Mouse (Mus musculus): ENCODE measurements around the gene Eef1akmt3. TPM values are rescaled to one million over a fixed set of nuclear protein-coding genes. Genes with fewer than 3 reads are reported as not detected.

The Eef1akmt3 gene
- total and polyA plus RNA-seq, 2 experiments, result 0.09 TPM; not detected in 1

GRCm38 (mm10) chr10:127078677-127079575 is 37.6 kb upstream of the Eef1akmt3 start:
- H3K27me3 ChIP-seq (ENCODE audit: control insufficient read depth, insufficient read depth, low read length), result no peaks in the 10 kb centered on the region
- H3K4me3 ChIP-seq (ENCODE audit: insufficient read depth, low read depth, low read length), result peak overlapping the region; percentile 89
- H3K4me1 ChIP-seq (ENCODE audit: control insufficient read depth, insufficient read depth, low read length), result peaks cover 30% of the 10 kb centered on the region
- no peaks in the 10 kb centered on the region; the same call in 1 of the 2 replicates for H3K79me2 ChIP-seq (ENCODE audit: control insufficient read depth, insufficient read depth, low read length)
- DNase-seq (ENCODE audit: extremely low read depth, low read depth, low spot score), result peak; percentile 46
- no peak for TF ChIP-seq POLR2A (IDR thresholded peaks at IDR 0.05; ENCODE audit: extremely low read depth, insufficient read depth, low read length)
- WGBS, result 4% methylated on average over 46 of the region's 49 CpGs
- no peaks in the 10 kb centered on the region for H3K36me3 ChIP-seq (ENCODE audit: control insufficient read depth, insufficient read depth, low read length)
- H3K9ac ChIP-seq (ENCODE audit: low read depth, low read length), result peak overlapping the region; percentile 91
- no peak overlapping the region for H3K27ac ChIP-seq (replicated peaks; ENCODE audit: insufficient read depth, low read depth, low read length)

GRCm38 (mm10) chr10:127078001-127078676 is 36.8 kb upstream of the Eef1akmt3 start:
- H3K27me3 ChIP-seq (ENCODE audit: control insufficient read depth, insufficient read depth, low read length), result no peaks in the 10 kb centered on the region

GRCm38 (mm10) chr10:127077515-127077914 is 36.2 kb upstream of the Eef1akmt3 start:
- TF ChIP-seq CTCF (IDR thresholded peaks at IDR 0.05; ENCODE audit: low read depth, low read length) (no peak), POLR2A (IDR thresholded peaks at IDR 0.05; ENCODE audit: extremely low read depth, insufficient read depth, low read length) (no peak)
- Histone ChIP-seq H3K9ac (ENCODE audit: low read depth, low read length) (no peak overlapping the region), H3K4me3 (ENCODE audit: insufficient read depth, low read depth, low read length) (no peak overlapping the region), H3K27ac (replicated peaks; ENCODE audit: insufficient read depth, low read depth, low read length) (no peak overlapping the region), H3K4me1 (ENCODE audit: control insufficient read depth, insufficient read depth, low read length) (peaks cover 21% of the 10 kb centered on the region), H3K27me3 (ENCODE audit: control insufficient read depth, insufficient read depth, low read length) (no peaks in the 10 kb centered on the region), H3K36me3 (ENCODE audit: control insufficient read depth, insufficient read depth, low read length) (no peaks in the 10 kb centered on the region), H3K79me2 (ENCODE audit: control insufficient read depth, insufficient read depth, low read length) (no peaks in the 10 kb centered on the region; the same call in 1 of the 2 replicates)
- WGBS, result 60% methylated on average over 10 of the region's 10 CpGs
- no peak for DNase-seq (ENCODE audit: extremely low read depth, low read depth, low spot score)

More at GRCm38 (mm10) chr10:127078001-127078676, 36.8 kb upstream of the Eef1akmt3 start:
- Histone ChIP-seq H3K36me3 (ENCODE audit: control insufficient read depth, insufficient read depth, low read length) (no peaks in the 10 kb centered on the region), H3K27ac (replicated peaks; ENCODE audit: insufficient read depth, low read depth, low read length) (no peak overlapping the region), H3K4me1 (ENCODE audit: control insufficient read depth, insufficient read depth, low read length) (peaks cover 27% of the 10 kb centered on the region), H3K79me2 (ENCODE audit: control insufficient read depth, insufficient read depth, low read length) (no peaks in the 10 kb centered on the region; the same call in 1 of the 2 replicates), H3K9ac (ENCODE audit: low read depth, low read length) (no peak overlapping the region), H3K4me3 (ENCODE audit: insufficient read depth, low read depth, low read length) (no peak overlapping the region)
- WGBS, result 38% methylated on average over 12 of the region's 12 CpGs
- TF ChIP-seq CTCF (IDR thresholded peaks at IDR 0.05; ENCODE audit: low read depth, low read length) (no peak), POLR2A (IDR thresholded peaks at IDR 0.05; ENCODE audit: extremely low read depth, insufficient read depth, low read length) (no peak)
- DNase-seq (ENCODE audit: extremely low read depth, low read depth, low spot score), result no peak

- Histone ChIP-seq H3K4me3 (ENCODE audit: insufficient read depth, low read depth, low read length) (no peak overlapping the region; the same call in 1 of the 2 replicates), H3K9ac (ENCODE audit: low read depth, low read length) (no peak overlapping the region), H3K4me1 (ENCODE audit: control insufficient read depth, insufficient read depth, low read length) (peaks cover 17% of the 10 kb centered on the region), H3K36me3 (ENCODE audit: control insufficient read depth, insufficient read depth, low read length) (no peaks in the 10 kb centered on the region), H3K27me3 (ENCODE audit: control insufficient read depth, insufficient read depth, low read length) (no peaks in the 10 kb centered on the region), H3K79me2 (ENCODE audit: control insufficient read depth, insufficient read depth, low read length) (no peaks in the 10 kb centered on the region; the same call in 1 of the 2 replicates), H3K27ac (replicated peaks; ENCODE audit: insufficient read depth, low read depth, low read length) (no peak overlapping the region)
- TF ChIP-seq CTCF (IDR thresholded peaks at IDR 0.05; ENCODE audit: low read depth, low read length), result no peak
- no peak for TF ChIP-seq POLR2A (IDR thresholded peaks at IDR 0.05; ENCODE audit: extremely low read depth, insufficient read depth, low read length)
- no peak for DNase-seq (ENCODE audit: extremely low read depth, low read depth, low spot score)
- WGBS, result 83% methylated on average over 4 of the region's 4 CpGs
Measured at GRCm38 (mm10) chr10:127076082-127076481, 34.8 kb upstream of the Eef1akmt3 start.

- Histone ChIP-seq H3K4me1 (ENCODE audit: control insufficient read depth, insufficient read depth, low read length) (peaks cover 15% of the 10 kb centered on the region), H3K4me3 (ENCODE audit: insufficient read depth, low read depth, low read length) (no peak overlapping the region), H3K79me2 (ENCODE audit: control insufficient read depth, insufficient read depth, low read length) (no peaks in the 10 kb centered on the region; the same call in 1 of the 2 replicates), H3K27ac (replicated peaks; ENCODE audit: insufficient read depth, low read depth, low read length) (no peak overlapping the region), H3K9ac (ENCODE audit: low read depth, low read length) (no peak overlapping the region), H3K27me3 (ENCODE audit: control insufficient read depth, insufficient read depth, low read length) (no peaks in the 10 kb centered on the region), H3K36me3 (ENCODE audit: control insufficient read depth, insufficient read depth, low read length) (no peaks in the 10 kb centered on the region)
- no peak for TF ChIP-seq CTCF (IDR thresholded peaks at IDR 0.05; ENCODE audit: low read depth, low read length)
- TF ChIP-seq POLR2A (IDR thresholded peaks at IDR 0.05; ENCODE audit: extremely low read depth, insufficient read depth, low read length), result no peak
- 73% methylated on average over 8 of the region's 8 CpGs for WGBS
- DNase-seq (ENCODE audit: extremely low read depth, low read depth, low spot score), result no peak
Measured at GRCm38 (mm10) chr10:127075651-127076050, 34.3 kb upstream of the Eef1akmt3 start.
